Mouse (Mus musculus): ENCODE results near the gene Ska3.

- TF ChIP-seq POLR2AphosphoS2 (IDR thresholded peaks at IDR 0.05; ENCODE audit: insufficient read length, low read depth) (no peak), E2F4 (IDR thresholded peaks at IDR 0.05; ENCODE audit: insufficient read depth) (no peak)
Measured at GRCm38 (mm10) chr14:57797551-57797950, 28.4 kb downstream of the Ska3 start.
